Comparison of ENCODE assay signal across 24 mouse cellular contexts in the genomic region with DNA sequence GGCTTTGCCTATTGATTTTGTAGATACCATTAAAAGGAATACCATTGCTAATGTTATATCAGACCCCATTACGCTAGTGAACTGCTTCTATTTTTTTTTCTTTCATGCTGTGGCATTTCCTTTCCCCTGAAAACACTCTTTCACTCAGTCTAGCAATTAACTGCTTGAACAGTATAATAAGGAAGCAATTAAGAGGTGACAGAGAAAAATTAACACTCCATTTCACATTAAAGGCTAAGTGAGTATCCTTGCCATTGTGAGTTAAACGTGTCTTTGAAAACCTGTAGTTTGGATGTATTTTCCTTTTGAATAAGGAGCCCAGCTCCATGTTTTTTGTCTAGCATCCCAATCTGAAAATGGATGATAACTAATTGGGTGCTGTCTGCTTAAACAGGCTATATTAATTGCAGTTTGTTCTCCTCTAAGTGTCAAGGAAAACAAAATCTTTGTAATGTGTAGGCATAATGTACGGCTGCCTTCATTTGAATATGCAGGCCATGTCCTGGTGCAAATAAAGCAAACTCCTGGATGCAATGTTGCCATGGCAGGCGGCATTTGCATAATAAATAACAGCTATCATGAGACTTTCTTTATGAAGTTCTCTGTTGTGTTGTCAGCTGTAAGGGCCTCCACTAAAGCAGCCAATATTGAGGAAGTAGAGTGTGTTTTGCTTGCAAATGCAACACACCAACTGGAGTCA.
A peak's percentile ranks its signal among the peaks of the same experiment; 100 is the strongest.
DNase-seq lines count a peak whose midpoint lies in the region; ATAC-seq and TF ChIP-seq lines count a peak whose summit lies in the region.
"Had no signal": no experiment of that assay in that cellular context is flagged by ENCODE, and none has a peak within 500 bp of the region (broad histone marks: within the 10 kb centered on the region; RNA-seq: fewer than 3 reads in every experiment).

No protein-coding gene starts in this region.

- intact Hi-C loops in gastrocnemius, postnatal 36 days (cut with DNase I) = no loop called here

- no peak for TF ChIP-seq CTCF in hindbrain, postnatal 0 days (IDR thresholded peaks at IDR 0.05; ENCODE audit: low read depth)

- no peaks in the 10 kb centered on the region for H3K9me3 ChIP-seq in midbrain, embryonic 14.5 days (ENCODE audit: control insufficient read depth, low read length)
- no peaks in the 10 kb centered on the region for H3K9me3 ChIP-seq in midbrain, embryonic 16.5 days (replicated peaks; ENCODE audit: control insufficient read depth, low read length, poor library complexity, severe bottlenecking)
- no peaks in the 10 kb centered on the region for H3K9me3 ChIP-seq in forebrain, embryonic 10.5 days
- H3K9me3 ChIP-seq in forebrain, embryonic 16.5 days (ENCODE audit: control insufficient read depth, low read length) = no peaks in the 10 kb centered on the region
- H3K9me3 ChIP-seq in hindbrain, postnatal 0 days (ENCODE audit: low read length) = no peaks in the 10 kb centered on the region
- H3K9me3 ChIP-seq: embryonic facial prominence, embryonic 10.5 days; heart, embryonic 13.5 days; intestine, embryonic 15.5 days; limb, embryonic 10.5 days; megakaryocyte, embryonic 14.5 days had no signal

- H3K27me3 ChIP-seq in midbrain, embryonic 14.5 days (ENCODE audit: control insufficient read depth, insufficient read depth, low read length) = no peaks in the 10 kb centered on the region
- H3K27me3 ChIP-seq in midbrain, embryonic 16.5 days (ENCODE audit: control insufficient read depth, insufficient read depth, low read depth, low read length) = no peaks in the 10 kb centered on the region
- no peaks in the 10 kb centered on the region for H3K27me3 ChIP-seq in forebrain, embryonic 10.5 days (ENCODE audit: poor library complexity, severe bottlenecking)
- H3K27me3 ChIP-seq in forebrain, embryonic 16.5 days (replicated peaks; ENCODE audit: control insufficient read depth, insufficient read depth, low read length) = no peaks in the 10 kb centered on the region
- H3K27me3 ChIP-seq in hindbrain, postnatal 0 days (ENCODE audit: insufficient read depth, low read length) = no peaks in the 10 kb centered on the region
- H3K27me3 ChIP-seq: heart, embryonic 13.5 days; intestine, embryonic 15.5 days; megakaryocyte, embryonic 14.5 days had no signal

- H3K27ac ChIP-seq in midbrain, embryonic 14.5 days (replicated peaks; ENCODE audit: low read depth, low read length) = no peak overlapping the region
- H3K27ac ChIP-seq in midbrain, embryonic 16.5 days (ENCODE audit: low read length) = no peak overlapping the region
- H3K27ac ChIP-seq in forebrain, embryonic 10.5 days = no peak overlapping the region
- no peak overlapping the region for H3K27ac ChIP-seq in forebrain, embryonic 16.5 days (ENCODE audit: low read length)
- H3K27ac ChIP-seq in hindbrain, postnatal 0 days = no peak overlapping the region
- H3K27ac ChIP-seq: embryonic facial prominence, embryonic 10.5 days; gastrocnemius, adult 2 months; heart, embryonic 13.5 days; intestine, embryonic 15.5 days; left cerebral cortex, adult 2 months; limb, embryonic 10.5 days had no signal

- H3K36me3 ChIP-seq in midbrain, embryonic 14.5 days (ENCODE audit: control insufficient read depth, insufficient read depth, low read length) = no peaks in the 10 kb centered on the region
- no peaks in the 10 kb centered on the region for H3K36me3 ChIP-seq in midbrain, embryonic 16.5 days (ENCODE audit: control insufficient read depth, insufficient read depth, low read length)
- H3K36me3 ChIP-seq in forebrain, embryonic 10.5 days (replicated peaks) = no peaks in the 10 kb centered on the region
- no peaks in the 10 kb centered on the region for H3K36me3 ChIP-seq in forebrain, embryonic 16.5 days (ENCODE audit: control insufficient read depth, insufficient read depth)
- H3K36me3 ChIP-seq in hindbrain, postnatal 0 days (ENCODE audit: insufficient read depth, low read length) = no peaks in the 10 kb centered on the region
- H3K36me3 ChIP-seq: embryonic facial prominence, embryonic 10.5 days; heart, embryonic 13.5 days; intestine, embryonic 15.5 days; limb, embryonic 10.5 days had no signal

- H3K4me2 ChIP-seq in midbrain, embryonic 14.5 days (ENCODE audit: low read length) = no peak overlapping the region
- H3K4me2 ChIP-seq in midbrain, embryonic 16.5 days (ENCODE audit: low read length) = no peak overlapping the region
- H3K4me2 ChIP-seq in forebrain, embryonic 16.5 days (ENCODE audit: low read length) = no peak overlapping the region
- no peak overlapping the region for H3K4me2 ChIP-seq in hindbrain, postnatal 0 days (ENCODE audit: low read depth, low read length)
- H3K4me2 ChIP-seq: heart, embryonic 13.5 days; intestine, embryonic 15.5 days had no signal

- no peak overlapping the region for H3K9ac ChIP-seq in midbrain, embryonic 14.5 days (replicated peaks; ENCODE audit: low read length)
- H3K9ac ChIP-seq in midbrain, embryonic 16.5 days (ENCODE audit: low read depth, low read length) = no peak overlapping the region
- no peak overlapping the region for H3K9ac ChIP-seq in forebrain, embryonic 16.5 days (replicated peaks; ENCODE audit: low read depth, low read length)
- no peak overlapping the region for H3K9ac ChIP-seq in hindbrain, postnatal 0 days (replicated peaks; ENCODE audit: low read length)
- H3K9ac ChIP-seq: heart, embryonic 13.5 days; intestine, embryonic 15.5 days had no signal

- H3K4me1 ChIP-seq in midbrain, embryonic 14.5 days (ENCODE audit: control insufficient read depth, insufficient read depth, low read length) = no peaks in the 10 kb centered on the region
- no peaks in the 10 kb centered on the region for H3K4me1 ChIP-seq in midbrain, embryonic 16.5 days (ENCODE audit: control insufficient read depth, insufficient read depth, low read length)
- H3K4me1 ChIP-seq in forebrain, embryonic 10.5 days = peaks cover 14% of the 10 kb centered on the region
- H3K4me1 ChIP-seq in forebrain, embryonic 16.5 days (replicated peaks; ENCODE audit: control insufficient read depth, insufficient read depth, low read length) = no peaks in the 10 kb centered on the region; the same call in 1 of the 2 replicates
- H3K4me1 ChIP-seq in hindbrain, postnatal 0 days (ENCODE audit: insufficient read depth, low read length) = no peaks in the 10 kb centered on the region
- H3K4me1 ChIP-seq: embryonic facial prominence, embryonic 10.5 days; heart, embryonic 13.5 days; intestine, embryonic 15.5 days; limb, embryonic 10.5 days; megakaryocyte, embryonic 14.5 days had no signal

- DNase-seq in midbrain, embryonic 14.5 days = peak; percentile 12
- peak; percentile 13 for DNase-seq in forebrain, embryonic 10.5 days (ENCODE audit: extremely low spot score, low spot score)
- peak; percentile 1 for DNase-seq in hindbrain, postnatal 0 days (ENCODE audit: low spot score)
- DNase-seq in gastrocnemius, postnatal 36 days = no peak
- no peak for DNase-seq in lung, postnatal 36 days
- DNase-seq: cerebellum, adult 9-10 months; gastrocnemius, adult 2 months; heart, adult 11 months; heart, postnatal 36 days; kidney, postnatal 4 days; layer of hippocampus, adult 9-11 months; lung, adult 18-20 months; lung, postnatal 14 days; spleen, adult 18-20 months; thymus, postnatal 36 days had no signal

- 58% methylated on average over 4 of the region's 4 CpGs for WGBS in midbrain, embryonic 14.5 days
- 49% methylated on average over 4 of the region's 4 CpGs for WGBS in midbrain, embryonic 16.5 days
- WGBS in forebrain, embryonic 10.5 days = 55% methylated on average over 4 of the region's 4 CpGs
- WGBS in forebrain, embryonic 16.5 days = 24% methylated on average over 4 of the region's 4 CpGs
- WGBS in hindbrain, postnatal 0 days = 44% methylated on average over 4 of the region's 4 CpGs

- no peak for ATAC-seq in midbrain, embryonic 14.5 days (ENCODE audit: low FRiP score, low TSS enrichment)
- ATAC-seq in midbrain, embryonic 16.5 days = no peak
- peak; percentile 92 for ATAC-seq in forebrain, embryonic 16.5 days
- no peak for ATAC-seq in hindbrain, postnatal 0 days
- ATAC-seq: intestine, embryonic 15.5 days had no signal

- H3K4me3 ChIP-seq in midbrain, embryonic 14.5 days (replicated peaks; ENCODE audit: low read depth, low read length) = no peak overlapping the region
- no peak overlapping the region for H3K4me3 ChIP-seq in midbrain, embryonic 16.5 days (ENCODE audit: low read depth, low read length)
- H3K4me3 ChIP-seq in forebrain, embryonic 10.5 days = no peak overlapping the region
- H3K4me3 ChIP-seq in forebrain, embryonic 16.5 days (replicated peaks; ENCODE audit: low read length) = no peak overlapping the region
- no peak overlapping the region for H3K4me3 ChIP-seq in hindbrain, postnatal 0 days (ENCODE audit: low read length)
- H3K4me3 ChIP-seq: embryonic facial prominence, embryonic 10.5 days; gastrocnemius, adult 2 months; heart, embryonic 13.5 days; intestine, embryonic 15.5 days; left cerebral cortex, adult 2 months; limb, embryonic 10.5 days; megakaryocyte, embryonic 14.5 days; myocyte had no signal

Comparison
In these comparisons a context has a peak if more than half of its experiments do, and no peak if none do; other contexts are left out.
1. DNase-seq: peak in midbrain, embryonic 14.5 days (single experiment), forebrain, embryonic 10.5 days (single experiment) and hindbrain, postnatal 0 days (single experiment); none in gastrocnemius, postnatal 36 days (0 of 2) and lung, postnatal 36 days (single experiment).